Mouse (Mus musculus): Measurements from ENCODE around the gene 1700017B05Rik. TPM values are rescaled to one million over a fixed set of nuclear protein-coding genes. Genes with fewer than 3 reads are reported as not detected.

The 1700017B05Rik gene
- polyA plus RNA-seq, 2 experiments = 8.1 to 13.3 TPM

GRCm38 (mm10) chr9:57296277-57296676 lies 33.9 kb upstream of the 1700017B05Rik start:
- Histone ChIP-seq H3K4me3 (ENCODE audit: insufficient read depth in 1 of 2, low read depth in 2 of 2, low read length in 2 of 2) (no peak overlapping the region), H3K36me3 (replicated peaks; ENCODE audit: control insufficient read depth, insufficient read depth, low read depth) (no peaks in the 10 kb centered on the region), H3K27me3 (ENCODE audit: control insufficient read depth, insufficient read depth, low read length) (no peaks in the 10 kb centered on the region), H3K9me3 (ENCODE audit: control insufficient read depth, low read length) (no peaks in the 10 kb centered on the region), H3K4me1 (replicated peaks; ENCODE audit: control insufficient read depth in 2 of 2, insufficient read depth in 2 of 2, low read length in 1 of 2) (peaks cover 44 to 54% of the 10 kb centered on the region in 2 experiments), H3K9ac (replicated peaks) (no peak overlapping the region), H3K4me2 (ENCODE audit: low read depth) (no peak overlapping the region), H3K27ac (no peak overlapping the region; the same call in 1 of the 2 replicates)
- ATAC-seq (ENCODE audit: insufficient read depth) = no peak
- TF ChIP-seq EP300 (IDR thresholded peaks at IDR 0.05; ENCODE audit: low read depth) (no peak), CTCF (IDR thresholded peaks at IDR 0.05; ENCODE audit: low read depth) (no peak)
- DNase-seq (ENCODE audit: low read depth in 3 of 3, low spot score in 3 of 3) = no peak
- WGBS (ENCODE audit: insufficient replicate concordance) = 63% methylated on average over 8 of the region's 8 CpGs

GRCm38 (mm10) chr9:57295666-57296065 lies 33.3 kb upstream of the 1700017B05Rik start:
- Histone ChIP-seq H3K9ac (replicated peaks) (no peak overlapping the region), H3K27me3 (ENCODE audit: control insufficient read depth, insufficient read depth, low read length) (no peaks in the 10 kb centered on the region), H3K27ac (no peak overlapping the region), H3K4me3 (ENCODE audit: insufficient read depth in 1 of 2, low read depth in 2 of 2, low read length in 2 of 2) (no peak overlapping the region), H3K4me2 (ENCODE audit: low read depth) (no peak overlapping the region), H3K4me1 (replicated peaks; ENCODE audit: control insufficient read depth in 2 of 2, insufficient read depth in 2 of 2, low read length in 1 of 2) (peaks cover 38 to 48% of the 10 kb centered on the region in 2 experiments), H3K36me3 (replicated peaks; ENCODE audit: control insufficient read depth, insufficient read depth, low read depth) (no peaks in the 10 kb centered on the region), H3K9me3 (ENCODE audit: control insufficient read depth, low read length) (no peaks in the 10 kb centered on the region)
- ATAC-seq (ENCODE audit: insufficient read depth) (no peak), DNase-seq (ENCODE audit: low read depth in 3 of 3, low spot score in 3 of 3) (no peak)
- 59% methylated on average over 3 of the region's 3 CpGs for WGBS (ENCODE audit: insufficient replicate concordance)
- TF ChIP-seq CTCF (IDR thresholded peaks at IDR 0.05; ENCODE audit: low read depth) (no peak), EP300 (IDR thresholded peaks at IDR 0.05; ENCODE audit: low read depth) (no peak)

GRCm38 (mm10) chr9:57294905-57295304 lies 32.5 kb upstream of the 1700017B05Rik start:
- no peak for ATAC-seq (ENCODE audit: insufficient read depth)
- 51% methylated on average over 3 of the region's 3 CpGs for WGBS (ENCODE audit: insufficient replicate concordance)
- Histone ChIP-seq H3K27ac (no peak overlapping the region), H3K4me2 (ENCODE audit: low read depth) (no peak overlapping the region), H3K9me3 (ENCODE audit: control insufficient read depth, low read length) (no peaks in the 10 kb centered on the region), H3K36me3 (replicated peaks; ENCODE audit: control insufficient read depth, insufficient read depth, low read depth) (no peaks in the 10 kb centered on the region), H3K27me3 (ENCODE audit: control insufficient read depth, insufficient read depth, low read length) (no peaks in the 10 kb centered on the region), H3K9ac (replicated peaks) (no peak overlapping the region), H3K4me1 (replicated peaks; ENCODE audit: control insufficient read depth in 2 of 2, insufficient read depth in 2 of 2, low read length in 1 of 2) (peaks cover 30 to 40% of the 10 kb centered on the region in 2 experiments), H3K4me3 (ENCODE audit: insufficient read depth in 1 of 2, low read depth in 2 of 2, low read length in 2 of 2) (no peak overlapping the region)
- no peak for DNase-seq (ENCODE audit: low read depth in 3 of 3, low spot score in 3 of 3)
- TF ChIP-seq CTCF (IDR thresholded peaks at IDR 0.05; ENCODE audit: low read depth) = no peak
- no peak for TF ChIP-seq EP300 (IDR thresholded peaks at IDR 0.05; ENCODE audit: low read depth)

- H3K36me3 ChIP-seq (replicated peaks; ENCODE audit: control insufficient read depth, insufficient read depth, low read depth) = no peaks in the 10 kb centered on the region
- H3K27ac ChIP-seq = no peak overlapping the region
- no peak overlapping the region for H3K9ac ChIP-seq (replicated peaks)
- WGBS (ENCODE audit: insufficient replicate concordance) = 68% methylated on average over 6 of the region's 6 CpGs
- no peaks in the 10 kb centered on the region; the same call in 1 of the 2 replicates for H3K27me3 ChIP-seq (ENCODE audit: control insufficient read depth, insufficient read depth, low read length)
- no peak; the same call in 1 of the 2 replicates for ATAC-seq (ENCODE audit: insufficient read depth)
- no peak overlapping the region for H3K4me3 ChIP-seq (ENCODE audit: insufficient read depth in 1 of 2, low read depth in 2 of 2, low read length in 2 of 2)
- H3K4me1 ChIP-seq (replicated peaks; ENCODE audit: control insufficient read depth in 2 of 2, insufficient read depth in 2 of 2, low read length in 1 of 2) = peaks cover 0 to 10% of the 10 kb centered on the region in 2 experiments; a peak in 2 of 4 replicates
- TF ChIP-seq CTCF (IDR thresholded peaks at IDR 0.05; ENCODE audit: low read depth) (no peak), EP300 (IDR thresholded peaks at IDR 0.05; ENCODE audit: low read depth) (no peak)
- H3K4me2 ChIP-seq (ENCODE audit: low read depth) = no peak overlapping the region
- no peaks in the 10 kb centered on the region for H3K9me3 ChIP-seq (ENCODE audit: control insufficient read depth, low read length)
- no peak for DNase-seq (ENCODE audit: low read depth in 3 of 3, low spot score in 3 of 3)
These were observed 24.8 kb upstream of the 1700017B05Rik start for GRCm38 (mm10) chr9:57287183-57287582.

DNA sequence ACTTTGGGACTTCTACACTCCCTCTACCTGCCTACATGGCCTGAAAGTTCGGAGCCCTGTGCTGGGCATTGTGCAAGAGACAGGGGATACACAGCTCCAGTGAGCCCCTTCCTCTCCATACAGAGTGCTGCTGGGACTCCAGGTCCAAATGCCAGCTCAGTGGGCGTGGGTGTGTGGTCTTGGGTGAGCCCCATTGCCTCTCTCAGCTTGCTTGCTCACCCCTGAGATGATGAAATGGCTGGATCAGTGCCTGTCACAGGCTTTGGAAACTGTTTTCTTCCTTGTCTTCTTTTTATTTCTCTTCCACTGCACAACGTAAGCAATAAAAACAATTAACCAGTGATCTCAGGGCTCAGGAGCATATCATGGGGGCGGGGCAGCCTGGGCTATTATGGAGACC lies 20.9 kb upstream of the 1700017B05Rik start:
- Histone ChIP-seq H3K4me2 (ENCODE audit: low read depth) (no peak overlapping the region), H3K4me1 (replicated peaks; ENCODE audit: control insufficient read depth in 2 of 2, insufficient read depth in 2 of 2, low read length in 1 of 2) (peaks cover 0 to 12% of the 10 kb centered on the region in 2 experiments; a peak in 2 of 4 replicates), H3K9ac (replicated peaks) (no peak overlapping the region), H3K9me3 (ENCODE audit: control insufficient read depth, low read length) (no peaks in the 10 kb centered on the region), H3K36me3 (replicated peaks; ENCODE audit: control insufficient read depth, insufficient read depth, low read depth) (no peaks in the 10 kb centered on the region), H3K27ac (no peak overlapping the region), H3K27me3 (ENCODE audit: control insufficient read depth, insufficient read depth, low read length) (peaks cover 3% of the 10 kb centered on the region; the same call in 1 of the 2 replicates), H3K4me3 (ENCODE audit: insufficient read depth in 1 of 2, low read depth in 2 of 2, low read length in 2 of 2) (no peak overlapping the region)
- WGBS (ENCODE audit: insufficient replicate concordance) = 64% methylated on average over 4 of the region's 4 CpGs
- ATAC-seq (ENCODE audit: insufficient read depth) (no peak), DNase-seq (ENCODE audit: low read depth in 3 of 3, low spot score in 3 of 3) (no peak)
- TF ChIP-seq EP300 (IDR thresholded peaks at IDR 0.05; ENCODE audit: low read depth) (no peak), CTCF (IDR thresholded peaks at IDR 0.05; ENCODE audit: low read depth) (no peak)

Data from liver, embryonic 14.5 days (tissue).